Mouse (Mus musculus): ENCODE data around the gene Oasl1. TPM values are rescaled to one million over a fixed set of nuclear protein-coding genes. Genes with fewer than 3 reads are reported as not detected.

Oasl1 gene
- total RNA-seq, 1 experiment from 2014 or later: 37.8 TPM

DNA sequence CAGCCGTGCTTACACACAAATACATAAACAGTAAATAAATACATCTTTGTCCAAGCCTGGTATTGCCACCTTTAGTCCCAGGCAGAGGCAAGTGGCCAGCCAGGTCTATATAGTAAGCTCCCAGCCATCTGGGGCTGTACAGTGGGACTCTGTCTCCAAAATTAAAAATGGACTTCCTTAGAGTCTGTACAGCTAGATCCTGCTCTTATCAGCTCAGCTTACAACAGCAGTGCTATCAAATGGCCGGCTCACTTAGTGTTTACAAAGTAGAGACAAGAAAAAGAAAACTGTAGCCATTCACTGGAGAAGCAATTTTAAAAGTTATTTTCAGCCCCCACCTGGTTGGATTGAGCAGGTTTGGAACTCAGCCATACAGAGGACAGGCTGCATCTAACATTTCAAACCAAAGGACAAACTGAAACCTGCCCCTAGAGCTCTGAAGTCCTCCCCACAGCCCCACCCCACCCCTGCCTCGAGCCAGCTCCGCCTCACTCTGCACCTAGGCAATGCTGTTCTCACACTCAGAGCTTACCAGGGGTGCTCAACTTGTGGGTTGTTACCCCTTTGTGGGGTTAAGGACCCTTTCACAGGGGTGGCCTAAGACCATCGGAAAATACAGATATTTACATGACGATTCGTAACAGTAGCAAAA, 41.4 kb downstream of the Oasl1 start:
- no peak for ATAC-seq (ENCODE audit: extremely low read depth, insufficient number of reproducible peaks, low FRiP score, poor library complexity, severe bottlenecking)

DNA sequence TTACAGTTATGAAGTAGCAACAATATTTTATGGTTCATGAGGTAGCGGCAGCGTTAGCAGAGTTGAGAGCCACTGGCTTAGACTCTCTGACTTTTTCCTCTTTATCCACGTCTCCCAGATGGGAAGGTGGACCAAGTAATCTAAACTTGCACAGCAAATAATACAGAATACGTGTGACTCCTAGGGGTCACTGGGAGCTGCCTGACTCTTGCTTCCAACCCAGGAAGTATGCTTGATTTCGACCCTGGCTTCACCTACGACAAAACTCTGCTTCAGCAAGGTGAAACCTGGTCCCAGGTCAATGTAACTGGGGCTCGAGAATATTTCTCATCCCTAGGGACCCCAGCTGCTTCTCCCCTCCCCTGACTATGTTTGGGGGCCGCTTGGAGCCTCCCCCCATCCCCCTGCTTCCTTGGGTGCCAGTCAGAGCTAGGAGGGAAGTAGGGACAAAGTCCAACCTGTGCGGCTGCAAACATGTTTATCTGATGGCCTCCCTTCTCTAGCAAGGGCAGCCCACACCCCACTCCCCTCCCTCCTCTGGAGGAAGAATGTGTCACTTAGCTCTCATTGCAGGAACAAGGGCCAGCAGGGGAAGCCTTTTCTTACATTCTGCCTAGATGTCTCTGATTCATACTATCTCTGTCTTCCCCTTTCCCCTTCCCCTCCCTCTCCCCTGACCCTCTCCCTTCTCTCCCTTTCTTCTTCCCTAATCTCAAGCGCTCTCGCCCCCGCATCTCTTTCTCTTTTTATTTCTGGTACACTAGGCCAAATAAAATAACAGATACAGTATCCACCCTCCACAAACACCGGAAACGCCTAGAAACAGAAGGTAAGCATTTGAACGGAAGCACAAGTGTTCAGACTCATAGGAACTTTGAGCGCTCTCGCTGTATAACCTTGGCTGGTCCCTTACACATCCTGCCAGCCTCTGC, 42.2 kb downstream of the Oasl1 start:
- no peak for ATAC-seq (ENCODE audit: extremely low read depth, insufficient number of reproducible peaks, low FRiP score, poor library complexity, severe bottlenecking)

DNA sequence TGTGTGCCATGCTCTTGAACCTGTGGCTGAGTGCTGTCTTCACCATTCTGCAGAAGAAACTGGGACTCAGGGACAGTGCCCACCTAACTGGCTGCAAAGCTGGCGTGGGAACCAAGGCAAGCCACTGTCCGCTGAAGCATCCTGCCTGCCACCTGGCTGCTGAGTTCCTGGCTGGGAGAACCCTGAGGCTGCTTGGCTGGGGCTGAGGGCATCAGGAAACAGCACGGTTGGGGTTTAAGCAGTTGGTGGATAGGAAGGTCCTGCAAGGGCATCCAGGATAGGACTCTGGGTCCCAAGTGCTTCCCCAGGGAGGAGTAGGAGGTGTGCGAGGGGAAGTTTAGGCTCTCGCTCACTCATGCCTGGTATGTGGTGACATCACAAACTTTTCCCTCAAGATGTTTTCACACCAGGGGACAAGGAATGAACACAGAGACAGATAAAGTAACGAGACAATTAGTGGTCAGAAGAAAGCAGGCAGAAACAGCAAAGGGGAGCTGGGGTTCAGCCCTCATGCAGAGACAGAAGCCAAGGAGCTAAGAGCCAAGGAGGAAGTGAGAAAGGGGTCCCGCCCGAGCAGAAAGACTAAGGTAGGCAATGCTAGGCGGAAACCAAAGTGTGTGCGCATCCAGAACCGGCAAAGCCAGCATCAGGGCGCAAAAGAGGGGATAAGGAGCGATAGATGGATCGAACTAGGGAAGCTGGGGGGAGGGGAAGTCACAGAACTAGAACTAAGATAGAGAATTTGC, 44.7 kb downstream of the Oasl1 start:
- ATAC-seq (ENCODE audit: extremely low read depth, insufficient number of reproducible peaks, low FRiP score, poor library complexity, severe bottlenecking): peak; percentile 45; the same call in 1 of the 2 replicates

DNA sequence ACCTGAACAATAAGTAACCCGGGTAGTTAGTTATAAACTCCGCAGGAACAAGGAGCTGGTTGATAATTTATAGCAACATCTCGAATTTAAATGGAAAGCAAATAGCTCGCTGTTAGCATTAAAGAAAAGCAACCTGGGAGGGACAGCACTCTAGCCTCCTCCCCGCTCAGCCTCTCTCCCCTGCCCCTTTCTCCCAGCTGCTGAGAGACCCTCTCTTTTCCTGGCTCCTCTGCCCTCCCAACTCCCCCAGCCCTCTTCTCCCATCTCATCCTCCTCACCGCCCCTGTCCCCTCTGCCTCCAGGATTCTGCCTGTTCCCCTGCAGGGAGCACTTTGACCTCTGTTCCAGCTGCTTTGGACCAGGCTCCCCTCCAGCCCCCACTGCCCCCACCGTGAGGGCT, 45.6 kb downstream of the Oasl1 start:
- no peak for ATAC-seq (ENCODE audit: extremely low read depth, insufficient number of reproducible peaks, low FRiP score, poor library complexity, severe bottlenecking)

DNA sequence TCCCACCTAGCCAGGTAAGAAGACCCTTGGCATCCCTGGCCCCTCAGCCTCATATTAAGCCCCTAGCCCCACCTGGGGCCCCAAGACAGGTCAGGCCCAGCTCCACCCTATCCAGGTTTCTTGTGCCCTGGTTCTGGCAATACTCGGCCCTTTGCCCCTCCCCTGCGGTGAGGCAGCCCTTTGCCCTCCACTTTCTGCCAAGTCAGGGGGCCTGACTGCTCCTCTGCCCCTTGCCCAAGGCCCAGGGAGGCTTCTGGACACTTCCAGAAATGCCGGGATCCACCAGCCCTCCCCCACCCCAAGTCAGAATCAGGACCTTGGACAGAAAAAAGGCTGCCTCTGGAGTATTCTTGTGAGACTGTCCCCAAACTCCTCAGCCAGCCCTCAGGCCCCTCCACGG, 46.0 kb downstream of the Oasl1 start:
- no peak for ATAC-seq (ENCODE audit: extremely low read depth, insufficient number of reproducible peaks, low FRiP score, poor library complexity, severe bottlenecking)

DNA sequence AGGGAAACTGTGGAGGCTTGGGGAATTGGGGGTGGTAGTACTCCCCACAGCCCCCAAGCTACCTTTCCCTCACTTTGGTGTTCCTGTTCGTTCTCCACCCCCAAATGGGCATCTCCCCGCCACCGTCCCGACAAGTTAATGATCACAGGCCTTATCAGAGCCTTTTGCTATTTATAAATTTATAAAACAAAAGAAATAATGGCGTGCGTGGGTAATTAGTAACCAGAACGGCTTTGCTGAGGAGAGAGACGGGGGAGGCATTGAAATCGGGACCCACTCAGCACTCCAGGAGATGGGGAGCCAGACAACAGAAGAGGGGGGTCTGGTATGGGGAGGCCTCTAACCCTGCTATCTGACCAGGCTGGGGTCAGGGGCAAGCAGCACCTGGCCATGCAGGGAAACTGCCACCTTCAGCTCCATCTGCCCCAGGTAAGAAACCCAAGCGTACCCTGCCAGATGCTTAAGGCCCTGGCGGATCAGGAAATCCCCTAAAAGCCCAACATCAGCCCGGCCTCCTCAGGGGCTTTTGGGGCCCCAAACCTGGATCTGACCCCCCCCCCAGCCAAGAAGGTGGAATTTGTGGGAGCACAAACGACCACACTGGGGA, 46.7 kb downstream of the Oasl1 start:
- no peak for ATAC-seq (ENCODE audit: extremely low read depth, insufficient number of reproducible peaks, low FRiP score, poor library complexity, severe bottlenecking)

DNA sequence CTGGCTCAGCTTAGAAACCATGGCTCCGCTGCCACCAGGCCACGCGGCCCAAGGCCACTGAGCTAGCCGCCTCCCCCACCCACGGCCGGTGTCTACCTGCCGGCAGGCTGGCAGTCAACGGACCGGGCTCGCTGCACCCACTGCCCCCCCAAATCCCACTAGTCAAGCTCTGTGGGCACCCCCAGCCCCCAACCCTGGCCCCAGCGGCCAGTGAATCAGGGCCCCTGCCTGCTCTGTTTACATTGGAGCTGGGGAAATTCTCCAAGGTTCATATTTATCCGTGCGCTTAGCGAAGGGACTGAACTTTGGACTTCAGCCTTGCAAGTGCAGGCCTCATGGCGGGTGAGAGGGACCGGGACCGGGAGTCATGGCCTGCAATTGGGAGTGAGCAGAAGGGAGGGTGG, 47.8 kb downstream of the Oasl1 start, which contains the start of gene Hnf1a:
Hnf1a (minus strand) TSS at position 271 of the 404 bp plus-strand sequence.
- no peak for ATAC-seq (ENCODE audit: extremely low read depth, insufficient number of reproducible peaks, low FRiP score, poor library complexity, severe bottlenecking)

DNA sequence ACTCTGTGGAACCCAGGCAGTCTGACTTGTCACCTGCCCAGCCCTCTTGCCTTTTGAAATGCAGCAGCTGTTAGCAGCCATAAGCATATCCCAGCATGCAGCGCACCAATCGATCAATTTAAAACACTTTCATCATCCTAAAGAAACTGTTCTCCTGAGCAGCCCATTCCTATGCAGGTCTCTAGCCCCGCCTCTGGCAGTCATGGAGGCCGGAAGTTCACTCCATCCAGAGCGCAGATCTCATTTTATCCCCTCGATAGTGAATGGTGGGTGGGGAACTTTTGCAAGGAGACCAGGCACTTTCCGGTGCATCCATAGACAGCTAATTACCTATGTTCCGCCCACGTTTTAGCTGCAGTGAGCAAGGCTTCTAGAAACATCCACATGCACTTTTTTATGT, 49.2 kb downstream of the Oasl1 start:
- no peak for ATAC-seq (ENCODE audit: extremely low read depth, insufficient number of reproducible peaks, low FRiP score, poor library complexity, severe bottlenecking)

DNA sequence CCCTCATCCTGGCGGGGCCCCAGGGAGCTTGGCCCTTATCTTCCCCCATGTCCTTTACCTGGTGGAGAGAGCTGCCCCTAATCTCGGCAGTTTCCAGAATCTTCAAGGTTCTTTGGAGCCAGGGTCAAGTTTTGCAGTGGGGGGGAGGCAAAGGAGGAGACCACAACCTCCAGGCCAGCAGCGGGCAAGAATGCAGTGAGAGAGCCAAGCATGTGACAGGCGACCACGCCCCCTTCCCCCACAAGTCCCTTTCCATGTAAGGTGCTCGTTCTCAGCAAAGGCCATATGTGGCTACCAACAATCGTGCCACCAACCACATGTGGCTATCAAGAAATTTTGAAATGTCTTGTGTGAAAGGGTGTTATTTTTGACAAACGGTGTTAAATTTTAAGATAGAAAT, 50.1 kb downstream of the Oasl1 start:
- no peak for ATAC-seq (ENCODE audit: extremely low read depth, insufficient number of reproducible peaks, low FRiP score, poor library complexity, severe bottlenecking)

DNA sequence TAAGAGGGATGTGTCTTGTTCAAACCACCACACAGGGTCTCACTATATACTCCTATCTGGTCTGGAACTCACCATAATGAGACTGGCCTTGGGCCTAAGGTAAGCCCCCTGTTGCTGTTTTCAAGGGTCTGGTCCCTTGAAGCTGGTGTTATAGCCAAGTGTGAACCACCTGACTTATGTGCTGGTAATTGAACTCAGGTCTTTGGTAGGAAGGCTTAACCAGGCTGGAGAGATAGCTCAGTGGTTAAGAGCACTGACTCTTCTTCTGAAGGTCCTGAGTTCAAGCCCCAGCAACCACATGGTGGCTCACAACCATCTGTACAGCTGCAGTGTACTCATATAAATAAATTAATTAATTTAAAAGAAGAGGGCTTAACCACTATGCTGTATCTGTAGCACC, 53.9 kb downstream of the Oasl1 start:
- no peak for ATAC-seq (ENCODE audit: extremely low read depth, insufficient number of reproducible peaks, low FRiP score, poor library complexity, severe bottlenecking)

DNA sequence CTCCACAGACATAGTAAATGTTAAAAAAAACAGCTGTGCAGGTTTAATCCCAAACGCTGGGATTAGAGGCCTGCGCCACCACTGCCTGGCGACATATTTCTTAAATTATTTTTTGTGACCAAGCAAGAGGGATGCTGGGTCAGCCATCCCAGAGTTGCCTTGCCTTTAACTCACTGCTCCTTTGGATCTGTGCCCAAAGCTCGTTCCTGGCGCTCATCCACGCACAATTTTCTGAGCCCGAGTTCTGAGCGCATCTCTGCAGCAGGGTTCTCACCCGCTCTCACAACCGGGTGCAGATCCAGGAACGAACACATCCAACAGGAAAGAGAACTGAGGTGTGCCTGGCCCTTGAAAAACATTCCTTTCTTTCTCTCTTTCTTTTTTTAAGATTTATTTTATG, 55.4 kb downstream of the Oasl1 start:
- ATAC-seq (ENCODE audit: extremely low read depth, insufficient number of reproducible peaks, low FRiP score, poor library complexity, severe bottlenecking): no peak

DNA sequence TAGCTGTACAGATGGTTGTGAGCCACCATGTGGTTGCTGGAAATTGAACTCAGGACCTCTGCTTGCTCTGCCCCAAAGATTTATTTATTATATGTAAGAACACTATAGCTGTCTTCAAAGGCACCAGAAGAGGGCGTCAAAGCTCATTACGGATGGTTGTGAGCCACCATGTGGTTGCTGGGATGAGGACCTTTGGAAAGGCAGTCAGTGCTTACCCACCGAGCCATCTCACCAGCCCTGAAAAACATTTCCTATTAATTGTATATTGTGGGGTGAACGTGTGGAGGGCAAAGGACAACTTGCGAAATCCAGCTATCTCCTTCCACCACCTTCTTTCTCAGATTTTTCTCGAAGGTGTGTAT, 55.8 kb downstream of the Oasl1 start:
- ATAC-seq (ENCODE audit: extremely low read depth, insufficient number of reproducible peaks, low FRiP score, poor library complexity, severe bottlenecking): no peak

DNA sequence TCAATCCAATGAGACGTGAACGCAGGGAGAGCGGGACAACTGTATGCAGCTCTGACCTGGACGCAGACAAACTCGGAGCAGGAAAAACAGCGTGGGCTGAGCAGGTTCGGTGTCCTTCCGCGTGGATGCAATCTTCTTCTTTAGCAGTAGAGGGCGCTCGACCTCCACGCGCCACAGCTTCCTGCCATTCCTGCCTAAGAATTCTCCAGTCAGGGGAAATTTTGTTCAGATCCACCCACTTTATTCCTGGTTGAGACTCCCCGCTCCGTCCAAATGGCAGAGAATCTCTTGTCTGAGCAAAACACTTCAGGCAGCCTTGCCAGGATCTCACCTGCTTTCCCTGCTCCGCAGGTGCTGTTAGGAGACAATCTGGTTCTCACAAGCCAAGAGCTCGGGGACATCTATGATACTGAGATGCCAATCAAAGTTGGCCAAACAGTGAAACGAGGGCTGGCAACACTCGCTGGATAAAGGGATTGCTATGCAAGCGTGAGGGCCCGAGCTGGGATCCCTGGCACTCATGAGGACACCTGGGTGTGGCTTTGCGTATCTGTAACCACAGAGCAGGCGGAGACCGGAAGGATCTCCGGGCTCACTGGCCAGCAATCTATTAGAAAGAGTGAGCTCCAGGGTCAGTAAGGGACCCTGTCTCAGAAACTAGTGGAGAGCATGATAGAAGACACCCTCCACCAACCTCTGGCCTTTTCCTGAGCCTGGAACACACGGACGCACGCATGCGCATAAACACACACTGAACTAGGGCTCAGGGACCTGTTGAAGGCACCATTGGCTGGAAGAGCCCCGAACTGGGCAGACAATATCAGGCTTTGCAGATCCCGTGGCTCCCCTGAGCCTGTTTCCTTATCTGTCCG, 56.4 kb downstream of the Oasl1 start:
- peak; percentile 69 for ATAC-seq (ENCODE audit: extremely low read depth, insufficient number of reproducible peaks, low FRiP score, poor library complexity, severe bottlenecking)

DNA sequence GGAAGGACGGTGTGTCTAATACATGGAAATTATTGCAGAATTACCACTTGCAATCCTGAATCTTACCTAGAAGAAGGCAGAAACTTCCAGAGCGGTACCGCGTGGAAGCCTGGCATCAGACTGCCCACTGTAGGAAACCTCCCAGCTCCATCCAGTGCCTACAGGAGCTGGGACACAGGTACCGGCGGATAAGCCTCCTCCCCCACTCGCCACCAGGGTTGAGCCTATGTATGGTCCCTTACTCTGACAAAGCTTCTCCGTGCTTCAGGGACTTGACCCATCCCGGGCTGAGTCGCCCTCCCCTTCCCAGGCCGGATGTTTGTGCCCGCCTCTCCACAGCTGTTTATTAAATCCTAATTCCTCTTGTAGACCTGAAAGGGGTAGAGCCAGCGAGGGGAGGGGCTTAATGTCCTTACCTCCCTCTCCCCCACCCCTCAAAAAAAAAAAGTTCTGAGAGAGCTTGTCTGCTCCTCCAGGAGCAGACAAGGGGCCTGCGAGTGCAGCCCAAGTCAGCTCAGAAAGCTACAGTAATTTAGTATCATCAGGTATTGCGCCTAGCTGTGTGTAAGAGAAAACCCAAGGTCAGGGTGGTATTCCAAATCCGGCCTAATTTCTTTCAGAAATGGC, 57.2 kb downstream of the Oasl1 start:
- no peak for ATAC-seq (ENCODE audit: extremely low read depth, insufficient number of reproducible peaks, low FRiP score, poor library complexity, severe bottlenecking)

DNA sequence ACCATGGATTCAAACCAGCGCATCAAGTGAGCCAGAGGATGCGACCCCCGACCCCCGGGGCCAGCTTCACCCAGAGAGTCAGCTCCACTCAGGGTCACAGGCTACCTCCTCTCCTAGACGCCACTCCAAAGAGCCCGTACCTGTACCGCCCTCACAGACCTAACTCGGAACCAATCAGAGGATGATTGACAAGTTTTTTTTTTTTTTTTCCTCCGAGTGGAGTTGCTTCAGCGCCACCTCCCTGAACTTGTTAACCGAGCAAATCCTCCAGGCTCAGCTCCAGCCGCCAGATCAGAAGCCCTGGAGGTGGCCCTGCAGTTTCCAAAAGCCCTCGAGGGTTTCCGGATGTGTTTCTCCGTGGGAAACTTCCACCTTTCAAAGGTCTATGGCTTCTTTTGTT, 59.0 kb downstream of the Oasl1 start:
- ATAC-seq (ENCODE audit: extremely low read depth, insufficient number of reproducible peaks, low FRiP score, poor library complexity, severe bottlenecking): no peak

DNA sequence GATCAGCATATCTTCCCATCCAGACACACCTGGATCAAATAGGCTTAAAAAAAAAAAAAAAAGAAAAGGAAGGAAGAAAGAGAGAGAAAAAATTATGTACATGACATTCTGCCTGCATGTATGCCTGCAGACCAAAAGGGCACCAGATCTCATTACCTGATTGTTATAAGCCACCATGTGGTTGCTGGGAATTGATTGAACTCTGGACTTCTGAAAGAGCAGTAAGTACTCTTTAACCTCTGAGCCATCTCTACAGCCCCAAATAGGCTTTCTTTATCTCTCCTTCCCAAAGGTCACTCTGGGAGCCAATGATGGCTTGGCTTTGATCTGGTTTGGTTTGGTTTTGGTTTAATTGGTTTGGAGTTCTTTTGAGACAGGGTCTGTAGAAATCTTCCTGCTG, 62.0 kb downstream of the Oasl1 start:
- ATAC-seq (ENCODE audit: extremely low read depth, insufficient number of reproducible peaks, low FRiP score, poor library complexity, severe bottlenecking): no peak
